Mouse (Mus musculus) G1E (cell line): ENCODE results near the gene Gnas.

Experiments
- CTCF ChIP-seq: IDR thresholded peaks from 2 replicates; pipeline ENCODE4 v1.5.1; 2012; ENCODE audit warnings: low read depth, low read length, inconsistent platforms, mixed read lengths
- GATA1 ChIP-seq: IDR thresholded peaks from 2 replicates; pipeline ENCODE4 v1.6.1; 2012; ENCODE audit warnings: borderline replicate concordance, low read length, inconsistent platforms, mixed read lengths
- GATA2 ChIP-seq: IDR thresholded peaks from 2 replicates; pipeline ENCODE4 v1.6.1; 2012; ENCODE audit warnings: low read depth, low read length, inconsistent platforms, borderline replicate concordance
- POLR2AphosphoS5 ChIP-seq: IDR thresholded peaks from 2 replicates; pipeline ENCODE4 v1.6.1; 2012; ENCODE audit warnings: low read depth, low read length, inconsistent platforms; ENCODE audit not compliant: insufficient replicate concordance
- TAL1 ChIP-seq: conservative IDR thresholded peaks from 2 replicates; pipeline ENCODE4 v1.6.1; 2012; ENCODE audit warnings: low read depth, low read length, inconsistent platforms, mixed read lengths

DNA sequence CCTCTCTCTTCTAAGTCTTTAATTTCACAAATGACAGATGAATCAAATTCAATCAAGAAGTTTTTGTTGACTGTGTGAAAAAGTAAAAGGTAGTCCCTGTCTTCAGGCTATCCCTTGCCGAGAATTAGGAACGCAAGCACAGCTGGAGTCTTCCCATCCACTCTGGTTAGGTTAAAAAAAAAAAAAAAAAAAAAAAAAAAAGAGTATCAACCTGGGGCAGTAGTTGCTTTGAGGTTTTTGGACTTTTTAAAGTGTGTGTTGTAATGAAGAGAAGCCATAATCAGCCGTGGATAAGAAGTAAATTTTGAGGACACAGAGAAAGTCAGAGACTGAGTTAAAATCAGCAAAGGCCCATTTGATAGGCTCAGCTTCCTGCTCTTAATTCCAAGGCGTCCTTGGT lies 41.9 kb downstream of the Gnas start:
- TF ChIP-seq GATA2 (no peak), GATA1 (no peak), CTCF (no peak), POLR2AphosphoS5 (no peak), TAL1 (no peak)
